Comparison of ENCODE assay signal across 14 mouse cellular contexts in genomic region chr3:121604737-121605136, GRCm38 (mm10).
A peak's percentile ranks its signal among the peaks of the same experiment; 100 is the strongest.
DNase-seq lines count a peak whose midpoint lies in the region; ATAC-seq and TF ChIP-seq lines count a peak whose summit lies in the region.
"Had no signal": no experiment of that assay in that cellular context is flagged by ENCODE, and none has a peak within 500 bp of the region (broad histone marks: within the 10 kb centered on the region; RNA-seq: fewer than 3 reads in every experiment).

No protein-coding gene starts in this region.

- 75% methylated on average over 6 of the region's 6 CpGs for WGBS in limb, embryonic 14.5 days
- WGBS in limb, embryonic 10.5 days, result 80% methylated on average over 6 of the region's 6 CpGs
- 44% methylated on average over 6 of the region's 6 CpGs for WGBS in intestine, embryonic 14.5 days

- peak; percentile 42 for DNase-seq in limb, embryonic 14.5 days (ENCODE audit: low spot score)
- no peak for DNase-seq in limb, embryonic 10.5 days (ENCODE audit: low spot score)
- peak; percentile 65 for DNase-seq in intestine, embryonic 14.5 days (ENCODE audit: low spot score)
- peak; percentile 62 for DNase-seq in lung, postnatal 14 days
- peak; percentile 56 for DNase-seq in testis, postnatal 10 days (ENCODE audit: low spot score)
- no peak for DNase-seq in layer of hippocampus, postnatal 10 days (ENCODE audit: low spot score in 2 of 2)
- no peak for DNase-seq in thymus, postnatal 0 days (ENCODE audit: low spot score)
- DNase-seq: embryo, embryonic 11 days; right cerebral cortex, postnatal 14 days had no signal

- no peak overlapping the region for H3K9ac ChIP-seq in limb, embryonic 14.5 days (ENCODE audit: low read depth, low read length, severe bottlenecking)
- no peak overlapping the region for H3K9ac ChIP-seq in intestine, embryonic 14.5 days (ENCODE audit: low read length)
- H3K9ac ChIP-seq: heart, embryonic 12.5 days; hindbrain, embryonic 12.5 days; limb, embryonic 12.5 days; neural tube, embryonic 15.5 days had no signal

- H3K36me3 ChIP-seq in limb, embryonic 14.5 days (ENCODE audit: control insufficient read depth, insufficient read depth, low read length), result no peaks in the 10 kb centered on the region
- no peaks in the 10 kb centered on the region for H3K36me3 ChIP-seq in limb, embryonic 10.5 days
- no peaks in the 10 kb centered on the region for H3K36me3 ChIP-seq in intestine, embryonic 14.5 days (ENCODE audit: control insufficient read depth, insufficient read depth, low read length)
- H3K36me3 ChIP-seq: heart, embryonic 12.5 days; hindbrain, embryonic 12.5 days; limb, embryonic 12.5 days; neural tube, embryonic 15.5 days had no signal

- H3K4me2 ChIP-seq in limb, embryonic 14.5 days (replicated peaks; ENCODE audit: low read depth, low read length, severe bottlenecking), result no peak overlapping the region
- H3K4me2 ChIP-seq in intestine, embryonic 14.5 days (ENCODE audit: low read length), result no peak overlapping the region
- H3K4me2 ChIP-seq: heart, embryonic 12.5 days; hindbrain, embryonic 12.5 days; limb, embryonic 12.5 days; neural tube, embryonic 15.5 days had no signal

- TF ChIP-seq POLR2A in limb, embryonic 14.5 days (IDR thresholded peaks at IDR 0.05; ENCODE audit: borderline replicate concordance, extremely low read depth, insufficient read depth, insufficient read length), result no peak

- no peaks in the 10 kb centered on the region for H3K9me3 ChIP-seq in limb, embryonic 14.5 days (ENCODE audit: control insufficient read depth, low read length)
- no peaks in the 10 kb centered on the region for H3K9me3 ChIP-seq in limb, embryonic 10.5 days (replicated peaks)
- no peaks in the 10 kb centered on the region for H3K9me3 ChIP-seq in intestine, embryonic 14.5 days (ENCODE audit: control insufficient read depth, low read length)
- H3K9me3 ChIP-seq: heart, embryonic 12.5 days; hindbrain, embryonic 12.5 days; limb, embryonic 12.5 days; neural tube, embryonic 15.5 days had no signal

- ATAC-seq in limb, embryonic 14.5 days (ENCODE audit: low FRiP score, low read depth), result peak; percentile 20; the same call in 1 of the 2 replicates
- ATAC-seq in intestine, embryonic 14.5 days (replicated peaks; ENCODE audit: low FRiP score, low TSS enrichment, low read depth), result peak; percentile 54; the same call in 1 of the 2 replicates

- H3K4me3 ChIP-seq in limb, embryonic 14.5 days (replicated peaks; ENCODE audit: low read length), result no peak overlapping the region
- no peak overlapping the region for H3K4me3 ChIP-seq in limb, embryonic 10.5 days
- H3K4me3 ChIP-seq in intestine, embryonic 14.5 days (ENCODE audit: low read depth, low read length), result no peak overlapping the region
- H3K4me3 ChIP-seq: heart, embryonic 12.5 days; hindbrain, embryonic 12.5 days; limb, embryonic 12.5 days; neural tube, embryonic 15.5 days had no signal

- no peaks in the 10 kb centered on the region for H3K27me3 ChIP-seq in limb, embryonic 14.5 days (ENCODE audit: control insufficient read depth, insufficient read depth, low read length)
- no peaks in the 10 kb centered on the region for H3K27me3 ChIP-seq in limb, embryonic 10.5 days (ENCODE audit: low read depth, poor library complexity, severe bottlenecking)
- H3K27me3 ChIP-seq in intestine, embryonic 14.5 days (replicated peaks; ENCODE audit: control insufficient read depth, insufficient read depth, low read length), result no peaks in the 10 kb centered on the region
- H3K27me3 ChIP-seq: heart, embryonic 12.5 days; hindbrain, embryonic 12.5 days; limb, embryonic 12.5 days; neural tube, embryonic 15.5 days had no signal

- H3K27ac ChIP-seq in limb, embryonic 14.5 days (replicated peaks; ENCODE audit: low read depth, low read length), result no peak overlapping the region
- no peak overlapping the region for H3K27ac ChIP-seq in limb, embryonic 10.5 days
- H3K27ac ChIP-seq in intestine, embryonic 14.5 days (ENCODE audit: low read depth), result peak overlapping the region; percentile 34; the same call in 1 of the 2 replicates
- H3K27ac ChIP-seq: hindbrain, embryonic 12.5 days; kidney, postnatal 0 days; limb, embryonic 12.5 days; neural tube, embryonic 15.5 days had no signal

- peaks cover 2% of the 10 kb centered on the region; the same call in 1 of the 2 replicates for H3K4me1 ChIP-seq in limb, embryonic 14.5 days (ENCODE audit: control insufficient read depth, insufficient read depth, low read length)
- H3K4me1 ChIP-seq in limb, embryonic 10.5 days, result peaks cover 10% of the 10 kb centered on the region; the same call in 1 of the 2 replicates
- H3K4me1 ChIP-seq in intestine, embryonic 14.5 days (replicated peaks; ENCODE audit: control insufficient read depth, insufficient read depth, low read length), result peaks cover 28% of the 10 kb centered on the region

Comparison
In these comparisons a context has a peak if more than half of its experiments do, and no peak if none do; other contexts are left out.
1. DNase-seq: peak in limb, embryonic 14.5 days (single experiment), intestine, embryonic 14.5 days (single experiment), lung, postnatal 14 days (single experiment) and testis, postnatal 10 days (single experiment); none in limb, embryonic 10.5 days (single experiment), layer of hippocampus, postnatal 10 days (0 of 2) and thymus, postnatal 0 days (single experiment).